Mouse (Mus musculus) megakaryocyte progenitor cell, adult 5-6 weeks (primary cell): ENCODE data around the gene Lmod2. TPM values are rescaled to one million over a fixed set of nuclear protein-coding genes. Genes with fewer than 3 reads are reported as not detected.

Source experiments
- ATAC-seq: replicated peaks from 2 replicates; pipeline ENCODE4 v1.8.0; 2016; ENCODE audit warnings: mild to moderate bottlenecking, moderate TSS enrichment, inconsistent platforms; ENCODE audit not compliant: poor library complexity
- total RNA-seq, 2 experiments: library from RNA; stranded (forward) in 1 of 2; stranded (reverse) in 1 of 2; fragments of 157-497, 149-512 nt in 1 of 2; fragments of 200-1000 nt in 1 of 2; gene quantifications; 2 replicates each; pipeline versions ENCODE4 v1.2.3 to v1.2.4; 2015 to 2017

The Lmod2 gene
- total RNA-seq, 2 experiments from 2014 or later, result not detected

GRCm38 (mm10) chr6:24641286-24641685 is 43.7 kb downstream of the Lmod2 start:
- ATAC-seq, result no peak

GRCm38 (mm10) chr6:24642161-24642560 is 44.6 kb downstream of the Lmod2 start:
- ATAC-seq, result no peak

- ATAC-seq, result no peak
These were observed 45.4 kb downstream of the Lmod2 start for GRCm38 (mm10) chr6:24642960-24643359.

- ATAC-seq, result peak; percentile 82
These were observed 47.9 kb downstream of the Lmod2 start for GRCm38 (mm10) chr6:24645346-24646053.

- peak; percentile 21; the same call in 1 of the 2 replicates for ATAC-seq
These were observed 49.6 kb downstream of the Lmod2 start for GRCm38 (mm10) chr6:24647103-24647691.

- no peak for ATAC-seq
These were observed 50.8 kb downstream of the Lmod2 start for GRCm38 (mm10) chr6:24648403-24648802.

GRCm38 (mm10) chr6:24650719-24651118 is 53.2 kb downstream of the Lmod2 start:
- ATAC-seq, result no peak

GRCm38 (mm10) chr6:24651538-24651937 is 54.0 kb downstream of the Lmod2 start:
- ATAC-seq, result no peak

Other genes starting within 250 kb of the Lmod2 start
- gene Iqub, start 82.7 kb upstream of the Lmod2 start, total RNA-seq (2015), result 0.05 TPM in 1 of 2 replicates, not detected in the other
- gene Iqub, start 82.7 kb upstream of the Lmod2 start, total RNA-seq (2017), result not detected in 2 replicates
- 127 and 130 TPM in 2 replicates for gene Ndufa5, start 69.7 kb upstream of the Lmod2 start, total RNA-seq (2015)
- gene Ndufa5, start 69.7 kb upstream of the Lmod2 start, total RNA-seq (2017), result 319 and 343 TPM in 2 replicates
- not detected in 2 replicates for gene Asb15, start 69.6 kb upstream of the Lmod2 start, total RNA-seq (2015)
- not detected in 2 replicates for gene Asb15, start 69.6 kb upstream of the Lmod2 start, total RNA-seq (2017)
- gene Wasl, start 67.2 kb downstream of the Lmod2 start, total RNA-seq (2015), result 20.1 and 21.5 TPM in 2 replicates
- gene Wasl, start 67.2 kb downstream of the Lmod2 start, total RNA-seq (2017), result 5.1 and 7.0 TPM in 2 replicates
- not detected in 2 replicates for gene Hyal6, start 135.5 kb downstream of the Lmod2 start, total RNA-seq (2015)
- not detected in 2 replicates for gene Hyal6, start 135.5 kb downstream of the Lmod2 start, total RNA-seq (2017)
- gene Hyal4, start 150.6 kb downstream of the Lmod2 start, total RNA-seq (2015), result not detected in 2 replicates
- gene Hyal4, start 150.6 kb downstream of the Lmod2 start, total RNA-seq (2017), result not detected in 2 replicates
- gene Spam1, start 193.4 kb downstream of the Lmod2 start, total RNA-seq (2015), result not detected in 2 replicates
- not detected in 2 replicates for gene Spam1, start 193.4 kb downstream of the Lmod2 start, total RNA-seq (2017)